Mouse (Mus musculus) large intestine, adult 2 months (tissue): ENCODE data around the gene Ralb. TPM values are rescaled to one million over a fixed set of nuclear protein-coding genes. Genes with fewer than 3 reads are reported as not detected.

Experiments
- polyA plus RNA-seq: library from polyadenylated mRNA; depleted of rRNA; stranded (reverse); fragments of >200 nt; gene quantifications from 2 replicates; pipeline ENCODE4 v1.2.3, GENCODE M21; 2012; rRNA removed

Gene Ralb
- polyA plus RNA-seq, 1 experiment: 51.7 TPM

Other genes with a start within 250 kb of the Ralb start
- gene Inhbb, start 82.5 kb downstream of the Ralb start, polyA plus RNA-seq: 0.81 and 0.96 TPM in 2 replicates
- gene Tmem185b, start 21.4 kb upstream of the Ralb start, polyA plus RNA-seq: 16.3 and 19.1 TPM in 2 replicates
- gene Epb41l5, start 144.2 kb upstream of the Ralb start, polyA plus RNA-seq: 3.6 and 4.9 TPM in 2 replicates